Mouse (Mus musculus) bone marrow, adult 2 months (tissue): ENCODE results near the gene Cebpz. TPM values are rescaled to one million over a fixed set of nuclear protein-coding genes. Genes with fewer than 3 reads are reported as not detected.
A peak's percentile ranks its signal among the peaks of the same experiment; 100 is the strongest.

Source experiments
- H3K27ac ChIP-seq: fragments of 200-500 bp; 2 replicates; pipeline ENCODE4 v1.5.1; 2012; ENCODE audit warnings: low read depth, mild to moderate bottlenecking, control low read depth, inconsistent platforms, low read length; ENCODE audit not compliant: control insufficient read depth, poor library complexity, insufficient read depth
- H3K4me1 ChIP-seq: fragments of 200-500 bp; 2 replicates; pipeline ENCODE4 v1.6.1; 2011; ENCODE audit warnings: low read length; ENCODE audit not compliant: control insufficient read depth, insufficient read depth
- H3K4me3 ChIP-seq: fragments of 200-500 bp; replicated peaks from 2 replicates; pipeline ENCODE3; 2011; ENCODE audit warnings: mild to moderate bottlenecking, low read depth, low read length, control low read depth; ENCODE audit not compliant: control insufficient read depth
- CTCF ChIP-seq: fragments of 200-500 bp; IDR thresholded peaks from 2 replicates; pipeline ENCODE4 v1.5.1; 2011; ENCODE audit warnings: low read length, control low read depth; ENCODE audit not compliant: control insufficient read depth, insufficient read depth
- POLR2A ChIP-seq: fragments of 200-500 bp; IDR thresholded peaks from 2 replicates; pipeline ENCODE4 v1.6.1; 2011; ENCODE audit warnings: low read depth, mild to moderate bottlenecking, control low read depth, low read length, borderline replicate concordance; ENCODE audit not compliant: control insufficient read depth
- WGBS: fragments of 180-500 bp; shearing (Covaris S2); methylation state at CpG from one replicate; pipeline ENCODE4 v1.1.7; 2018; 5-methylcytosine and 5-hydroxymethylcytosine counted together
- polyA plus RNA-seq: library from polyadenylated mRNA; stranded (reverse); fragments of >200 nt; gene quantifications from 2 replicates; pipeline ENCODE4 v1.2.4, GENCODE M21; 2011; ENCODE audit warnings: low replicate concordance; ENCODE audit not compliant: missing spikeins, insufficient read depth, insufficient read length

Cebpz gene
- polyA plus RNA-seq, 1 experiment: 19.6 TPM

DNA sequence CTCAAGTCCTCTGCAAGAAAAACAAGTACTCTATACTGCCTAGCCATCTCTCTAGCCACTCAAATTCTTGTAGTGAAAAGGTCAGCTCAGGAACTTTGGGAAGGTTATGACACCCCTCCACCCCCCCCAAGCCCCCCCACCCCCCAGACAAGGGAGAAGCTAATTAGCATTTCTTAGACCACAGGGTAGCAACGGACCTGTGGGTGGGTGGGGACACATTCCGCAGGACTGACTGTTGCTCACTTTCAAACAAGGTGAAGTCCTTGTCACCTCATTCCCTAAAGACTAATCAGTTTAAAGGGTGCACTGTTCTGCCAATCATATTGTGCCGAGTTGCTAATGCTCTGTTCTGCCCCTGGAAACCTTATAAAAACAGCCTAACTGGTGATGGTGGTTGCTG lies 22.9 kb downstream of the Cebpz start:
- WGBS: 83% methylated on average over 3 of the region's 3 CpGs
- H3K27ac ChIP-seq: no peak overlapping the region
- H3K4me1 ChIP-seq: no peaks in the 10 kb centered on the region; the same call in 1 of the 2 replicates
- H3K4me3 ChIP-seq: no peak overlapping the region
- TF ChIP-seq POLR2A: no peak
- TF ChIP-seq CTCF: no peak

DNA sequence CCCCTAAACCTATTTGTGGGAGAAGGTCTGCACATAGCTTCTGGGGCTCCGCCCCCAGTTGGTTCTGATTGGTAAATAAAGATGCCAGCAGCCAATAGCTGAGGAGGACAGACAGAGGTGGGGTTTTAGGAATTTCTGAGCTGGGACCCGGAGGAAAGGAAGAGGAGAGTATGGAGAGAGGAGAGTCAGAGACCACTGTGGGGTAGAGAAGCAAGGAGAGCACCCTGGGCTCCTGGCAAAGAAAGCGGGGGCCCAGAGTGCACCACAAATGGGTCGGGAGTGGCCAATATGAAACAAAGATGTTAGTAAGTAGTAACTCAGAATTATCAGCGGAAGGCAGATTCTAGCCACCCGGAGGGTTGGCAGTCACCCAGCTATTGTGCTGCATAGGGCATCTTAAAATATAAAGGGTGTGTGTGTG lies 24.0 kb downstream of the Cebpz start:
- Histone ChIP-seq H3K4me3 (peak overlapping the region; percentile 31), H3K27ac (no peak overlapping the region)

GRCm38 (mm10) chr17:78909374-78909773 lies 27.5 kb downstream of the Cebpz start:
- H3K4me1 ChIP-seq: no peaks in the 10 kb centered on the region
- WGBS: 80% methylated on average over 2 of the region's 2 CpGs
- TF ChIP-seq CTCF: no peak
- no peak for TF ChIP-seq POLR2A
- no peak overlapping the region for H3K27ac ChIP-seq
- H3K4me3 ChIP-seq: no peak overlapping the region

More for the DNA sequence above, 24.0 kb downstream of the Cebpz start:
- no peaks in the 10 kb centered on the region; the same call in 1 of the 2 replicates for H3K4me1 ChIP-seq
- WGBS: 27% methylated on average over 6 of the region's 6 CpGs
- no peak for TF ChIP-seq CTCF
- no peak for TF ChIP-seq POLR2A

- Histone ChIP-seq H3K4me3 (no peak within 1 kb of the TSS), H3K4me1 (no peaks in the 10 kb centered on the region), H3K27ac (no peak within 1 kb of the TSS)
- TF ChIP-seq CTCF: no peak
- no peak for TF ChIP-seq POLR2A
- WGBS: 80% methylated on average over 5 of the region's 5 CpGs
Measured at GRCm38 (mm10) chr17:78906892-78907291, 30.0 kb downstream of the Cebpz start, which contains the start of gene Sult6b1. Gene Sult6b1 (minus strand): TSS chr17:78906992.

DNA sequence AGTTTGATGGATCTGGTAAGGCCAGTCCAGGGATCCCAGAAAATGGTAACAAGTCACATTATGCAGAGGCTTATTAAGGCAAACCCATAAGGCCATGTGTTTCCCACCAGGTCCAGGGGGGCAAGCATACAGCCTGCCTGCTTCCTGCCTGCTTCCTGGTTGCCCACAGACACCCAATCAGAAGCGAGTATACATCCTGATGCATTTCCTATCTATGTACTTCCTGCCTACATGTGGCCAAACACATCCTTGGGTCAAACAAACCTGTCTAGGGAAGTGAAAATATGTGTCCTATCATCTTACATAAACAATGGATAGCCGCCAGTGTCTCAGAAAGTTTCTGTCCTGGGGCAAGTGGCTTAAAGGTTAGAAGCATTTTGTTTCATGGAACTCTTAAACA lies 33.7 kb downstream of the Cebpz start:
- TF ChIP-seq POLR2A: no peak
- H3K4me1 ChIP-seq: no peaks in the 10 kb centered on the region
- no peak overlapping the region for H3K4me3 ChIP-seq
- WGBS: 74% methylated on average over 2 of the region's 2 CpGs
- H3K27ac ChIP-seq: no peak overlapping the region

GRCm38 (mm10) chr17:78895394-78895793 lies 41.5 kb downstream of the Cebpz start:
- WGBS: under 1% methylated on average over 8 of the region's 8 CpGs
- no peak for TF ChIP-seq POLR2A
- peak; percentile 50 for TF ChIP-seq CTCF
- no peak overlapping the region for H3K4me3 ChIP-seq
- no peak overlapping the region for H3K27ac ChIP-seq
- no peaks in the 10 kb centered on the region; the same call in 1 of the 2 replicates for H3K4me1 ChIP-seq

DNA sequence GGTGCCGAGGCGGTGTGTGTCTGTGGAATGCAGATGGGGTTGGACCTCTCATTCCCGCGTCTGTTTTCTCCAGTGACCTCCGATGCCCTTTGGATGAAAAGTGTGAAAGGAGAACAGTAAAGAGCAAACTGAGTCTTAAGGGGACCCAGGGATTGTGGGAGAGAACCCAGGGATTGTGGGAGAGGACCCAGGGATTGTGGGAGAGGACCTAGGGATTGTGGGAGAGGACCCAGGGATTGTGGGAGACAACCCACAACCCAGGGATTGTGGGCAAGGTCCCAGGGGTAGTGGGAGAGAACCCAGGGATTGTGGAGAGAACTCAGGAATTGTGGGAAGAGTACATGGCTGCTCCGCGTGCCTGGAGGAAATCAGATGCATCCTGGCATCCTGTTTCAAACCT lies 41.9 kb downstream of the Cebpz start:
- WGBS: 61% methylated on average over 7 of the region's 7 CpGs
- TF ChIP-seq POLR2A: no peak
- no peak for TF ChIP-seq CTCF

DNA sequence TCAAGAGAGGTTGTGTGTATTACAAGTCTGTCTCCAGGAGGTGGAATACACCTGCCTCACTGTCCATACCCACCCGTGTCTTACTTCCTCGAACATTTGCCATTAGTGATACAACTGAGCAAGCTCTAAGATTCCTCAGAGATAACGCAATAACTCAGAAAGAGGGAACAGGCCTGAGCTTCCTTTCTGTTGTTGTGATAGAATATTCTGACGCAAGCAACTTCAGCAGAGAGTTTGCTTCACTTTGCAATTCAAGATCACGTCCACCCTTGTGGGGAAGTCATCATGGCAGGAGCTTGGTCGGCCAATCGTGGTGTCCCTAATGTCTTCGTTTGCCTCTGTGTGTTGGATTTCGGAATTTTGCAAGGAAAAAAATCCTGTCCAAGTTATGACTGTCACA lies 45.8 kb downstream of the Cebpz start:
- no peak overlapping the region for H3K4me3 ChIP-seq
- 37% methylated on average over 9 of the region's 9 CpGs for WGBS
- no peaks in the 10 kb centered on the region; the same call in 1 of the 2 replicates for H3K4me1 ChIP-seq
- no peak overlapping the region for H3K27ac ChIP-seq
- TF ChIP-seq CTCF (no peak), POLR2A (no peak)

More for the DNA sequence above, 41.9 kb downstream of the Cebpz start:
- Histone ChIP-seq H3K4me1 (no peaks in the 10 kb centered on the region; the same call in 1 of the 2 replicates), H3K27ac (no peak overlapping the region), H3K4me3 (no peak overlapping the region)

DNA sequence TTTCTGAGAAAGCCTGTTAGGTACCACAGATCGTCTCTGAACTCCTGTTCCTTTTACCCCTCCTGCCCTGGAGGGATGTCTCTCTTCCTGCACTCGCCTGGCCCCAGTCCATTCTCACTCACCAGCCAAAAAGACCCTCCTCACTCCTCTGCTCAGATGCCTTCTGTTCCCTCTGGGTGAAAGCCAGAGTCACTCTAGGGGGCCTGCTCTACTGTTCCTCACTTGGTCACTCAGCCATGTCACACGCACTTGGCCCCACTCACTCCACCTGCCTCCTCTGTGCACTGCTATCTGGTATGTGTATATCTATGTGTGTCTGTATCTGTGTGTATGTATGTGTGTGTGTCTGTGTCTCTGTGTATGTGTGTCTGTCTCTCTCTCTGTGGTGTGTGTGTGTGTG lies 47.7 kb downstream of the Cebpz start:
- 66% methylated on average over 3 of the region's 3 CpGs for WGBS
- no peak overlapping the region for H3K4me3 ChIP-seq
- H3K4me1 ChIP-seq: no peaks in the 10 kb centered on the region; the same call in 1 of the 2 replicates
- no peak for TF ChIP-seq POLR2A
- TF ChIP-seq CTCF: no peak
- no peak overlapping the region for H3K27ac ChIP-seq
